Mouse (Mus musculus): ENCODE data around the gene Nbea. TPM values are rescaled to one million over a fixed set of nuclear protein-coding genes. Genes with fewer than 3 reads are reported as not detected.
A peak's percentile ranks its signal among the peaks of the same experiment; 100 is the strongest.
"Not testable (repeated sequence)": the region's sequence is repeated elsewhere in the genome, so short reads cannot be mapped to it uniquely, and the experiment has no call there.

The Nbea gene
- total and polyA plus RNA-seq, 3 experiments: 0.04 to 0.27 TPM; not detected in 1

DNA sequence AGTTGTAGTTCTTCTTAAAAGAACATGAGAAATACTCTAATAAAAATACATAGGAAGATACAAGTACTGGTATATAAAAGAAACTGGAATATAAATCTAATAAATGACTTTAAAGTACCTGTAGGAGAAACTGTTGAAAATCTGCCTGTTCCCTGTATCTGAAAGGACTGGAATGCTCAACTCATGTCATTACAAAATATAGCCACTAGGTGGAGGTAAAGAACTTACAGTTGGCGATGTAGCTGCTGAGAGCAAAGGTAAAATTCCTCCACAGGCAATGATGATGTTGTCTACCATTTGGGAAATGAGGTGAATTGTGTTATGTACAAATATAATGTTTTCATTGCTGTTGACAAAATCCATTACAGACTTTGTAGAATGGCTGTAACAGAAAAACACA, 183.2 kb downstream of the Nbea start:
- H3K27ac ChIP-seq (ENCODE audit: control insufficient read depth, low read depth, low read length): no peak overlapping the region
- no peaks in the 10 kb centered on the region for H3K79me2 ChIP-seq (ENCODE audit: control insufficient read depth, insufficient read depth, low read length, poor library complexity)
- no peak for TF ChIP-seq MXI1 (IDR thresholded peaks at IDR 0.05; ENCODE audit: low read depth, low read length)
- TF ChIP-seq ZKSCAN1 (IDR thresholded peaks at IDR 0.05; ENCODE audit: low read depth, low read length): no peak
- TF ChIP-seq TCF12 (IDR thresholded peaks at IDR 0.05; ENCODE audit: low read depth, low read length): no peak
- TF ChIP-seq POLR2A (IDR thresholded peaks at IDR 0.05; ENCODE audit: control insufficient read depth in 1 of 2, insufficient read depth in 1 of 2, low read depth in 1 of 2, low read length in 2 of 2, poor library complexity in 1 of 2): no peak
- no peak for TF ChIP-seq CHD2 (IDR thresholded peaks at IDR 0.05; ENCODE audit: low read length)
- TF ChIP-seq RAD21 (IDR thresholded peaks at IDR 0.05; ENCODE audit: low read depth, low read length): peak; percentile 94
- 0 out of 2 replicates have a peak, but pooled peaks have one; percentile 23 for TF ChIP-seq MYC (IDR thresholded peaks at IDR 0.05; ENCODE audit: low read depth, low read length)
- TF ChIP-seq NELFE (IDR thresholded peaks at IDR 0.05; ENCODE audit: low read depth, low read length): no peak
- peak; percentile 87 for TF ChIP-seq SMC3 (IDR thresholded peaks at IDR 0.05; ENCODE audit: low read depth, low read length)
- no peak for TF ChIP-seq MEF2A (IDR thresholded peaks at IDR 0.05; ENCODE audit: extremely low read depth, insufficient replicate concordance, low read depth, low read length, poor library complexity, severe bottlenecking)
- peak; percentile 20 to 84 (median 41); a peak in 5 of 6 replicates for TF ChIP-seq CTCF (IDR thresholded peaks at IDR 0.05 in 2 of 3, conservative IDR thresholded peaks at IDR 0.05 in 1 of 3; ENCODE audit: control insufficient read depth in 1 of 3, insufficient read depth in 1 of 3, low read depth in 2 of 3, low read length in 3 of 3, poor library complexity in 1 of 3, severe bottlenecking in 1 of 3)
- TF ChIP-seq ELF1 (IDR thresholded peaks at IDR 0.05; ENCODE audit: low read depth, low read length): no peak
- TF ChIP-seq KAT2A (conservative IDR thresholded peaks at IDR 0.05; ENCODE audit: low read depth, low read length): no peak
- no peak for TF ChIP-seq ETS1 (IDR thresholded peaks at IDR 0.05; ENCODE audit: low read depth, low read length)
- no peak for TF ChIP-seq GABPA (IDR thresholded peaks at IDR 0.05; ENCODE audit: low read depth, low read length)
- TF ChIP-seq ZC3H11A (IDR thresholded peaks at IDR 0.05; ENCODE audit: low read depth, low read length): peak; percentile 77
- no peak for TF ChIP-seq TAL1 (IDR thresholded peaks at IDR 0.05; ENCODE audit: low read length)
- TF ChIP-seq JUND (IDR thresholded peaks at IDR 0.05; ENCODE audit: low read depth, low read length): no peak
- no peak overlapping the region for H3K9ac ChIP-seq (ENCODE audit: control insufficient read depth, low read depth, low read length, poor library complexity, severe bottlenecking)
- no peaks in the 10 kb centered on the region for H3K9me3 ChIP-seq (replicated peaks; ENCODE audit: insufficient read depth, low read length)
- H3K4me1 ChIP-seq (ENCODE audit: control insufficient read depth in 1 of 2, insufficient read depth in 2 of 2, low read length in 2 of 2): no peaks in the 10 kb centered on the region
- peak; percentile 71 for DNase-seq (ENCODE audit: low read depth, low spot score)
- no peak overlapping the region for H3K4me3 ChIP-seq (ENCODE audit: control insufficient read depth in 1 of 2, insufficient read depth in 1 of 2, low read depth in 2 of 2, low read length in 2 of 2)
- H3K27me3 ChIP-seq (ENCODE audit: control insufficient read depth in 1 of 2, insufficient read depth in 2 of 2, low read length in 2 of 2): peaks cover 2% of the 10 kb centered on the region in 2 experiments; a peak in 2 of 4 replicates
- H3K36me3 ChIP-seq (ENCODE audit: control insufficient read depth in 1 of 2, insufficient read depth in 2 of 2, low read length in 2 of 2): no peaks in the 10 kb centered on the region

DNA sequence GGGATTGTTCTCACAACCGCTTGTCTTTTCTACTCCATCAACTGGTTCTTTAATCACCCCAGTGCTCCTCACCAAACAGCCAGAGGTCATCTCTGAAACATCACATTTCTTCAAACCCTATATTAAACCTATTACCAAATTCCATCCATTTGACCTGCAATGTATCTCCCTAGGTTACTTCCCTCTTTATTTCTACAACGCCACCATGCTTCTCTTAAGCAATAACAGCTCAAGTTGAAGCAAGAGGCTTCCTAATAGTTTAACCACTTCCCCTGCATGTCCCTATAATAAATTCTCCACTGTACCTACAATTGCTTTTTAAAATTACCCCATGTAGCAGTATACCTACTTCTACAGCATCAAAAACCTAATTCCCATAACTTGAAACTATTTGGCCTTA, 205.1 kb downstream of the Nbea start:
- TF ChIP-seq TAL1 (IDR thresholded peaks at IDR 0.05; ENCODE audit: low read length) (no peak), USF1 (IDR thresholded peaks at IDR 0.05; ENCODE audit: low read depth, low read length) (no peak), SMC3 (IDR thresholded peaks at IDR 0.05; ENCODE audit: low read depth, low read length) (no peak), ZKSCAN1 (IDR thresholded peaks at IDR 0.05; ENCODE audit: low read depth, low read length) (no peak), ZMIZ1 (IDR thresholded peaks at IDR 0.05; ENCODE audit: low read depth, low read length) (no peak), MYC (IDR thresholded peaks at IDR 0.05; ENCODE audit: low read depth, low read length) (no peak), USF2 (IDR thresholded peaks at IDR 0.05; ENCODE audit: borderline replicate concordance in 1 of 2, insufficient read depth in 1 of 2, low read depth in 1 of 2, low read length in 2 of 2) (no peak), ETS1 (IDR thresholded peaks at IDR 0.05; ENCODE audit: low read depth, low read length) (no peak), MAX (IDR thresholded peaks at IDR 0.05; ENCODE audit: low read length) (no peak), RAD21 (IDR thresholded peaks at IDR 0.05; ENCODE audit: low read depth, low read length) (no peak), RCOR1 (IDR thresholded peaks at IDR 0.05; ENCODE audit: low read depth, low read length) (no peak), ELF1 (IDR thresholded peaks at IDR 0.05; ENCODE audit: low read depth, low read length) (no peak), ZC3H11A (IDR thresholded peaks at IDR 0.05; ENCODE audit: low read depth, low read length) (no peak), UBTF (IDR thresholded peaks at IDR 0.05; ENCODE audit: borderline replicate concordance, insufficient read depth, low read depth, low read length) (no peak)

DNA sequence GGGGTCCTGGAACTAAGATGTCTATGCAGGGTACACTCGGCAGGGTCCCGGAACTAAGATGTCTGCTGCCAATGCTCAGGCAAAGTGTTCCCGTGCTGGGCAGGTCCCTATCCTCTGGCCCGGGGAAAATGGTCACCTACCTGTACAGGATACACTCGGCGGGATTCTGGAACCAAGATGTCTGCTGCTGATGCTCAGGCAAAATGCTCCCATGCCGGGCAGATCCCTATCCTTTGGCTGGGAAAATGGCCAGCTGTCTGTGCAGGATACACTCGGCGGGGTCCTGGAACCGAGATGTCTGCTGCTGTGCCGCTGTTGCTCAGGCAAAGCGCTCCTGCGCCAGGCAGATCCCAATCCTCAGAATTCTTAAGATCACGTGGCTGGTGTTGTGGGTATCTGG, 206.5 kb downstream of the Nbea start:
- not testable (repeated sequence) for H3K4me3 ChIP-seq (ENCODE audit: control insufficient read depth in 1 of 2, insufficient read depth in 1 of 2, low read depth in 2 of 2, low read length in 2 of 2); H3K79me2 ChIP-seq (ENCODE audit: control insufficient read depth, insufficient read depth, low read length, poor library complexity); H3K36me3 ChIP-seq (ENCODE audit: control insufficient read depth in 1 of 2, insufficient read depth in 2 of 2, low read length in 2 of 2); DNase-seq (ENCODE audit: low read depth, low spot score); H3K27me3 ChIP-seq (ENCODE audit: control insufficient read depth in 1 of 2, insufficient read depth in 2 of 2, low read length in 2 of 2); H3K9me3 ChIP-seq (replicated peaks; ENCODE audit: insufficient read depth, low read length); H3K9ac ChIP-seq (ENCODE audit: control insufficient read depth, low read depth, low read length, poor library complexity, severe bottlenecking); H3K27ac ChIP-seq (ENCODE audit: control insufficient read depth, low read depth, low read length); H3K4me1 ChIP-seq (ENCODE audit: control insufficient read depth in 1 of 2, insufficient read depth in 2 of 2, low read length in 2 of 2)

More for the DNA sequence above, 205.1 kb downstream of the Nbea start:
- Histone ChIP-seq H3K79me2 (ENCODE audit: control insufficient read depth, insufficient read depth, low read length, poor library complexity) (no peaks in the 10 kb centered on the region), H3K9me3 (replicated peaks; ENCODE audit: insufficient read depth, low read length) (no peaks in the 10 kb centered on the region), H3K27me3 (ENCODE audit: control insufficient read depth in 1 of 2, insufficient read depth in 2 of 2, low read length in 2 of 2) (peaks cover 0 to 1% of the 10 kb centered on the region in 2 experiments; a peak in 1 of 4 replicates), H3K27ac (ENCODE audit: control insufficient read depth, low read depth, low read length) (no peak overlapping the region), H3K4me1 (ENCODE audit: control insufficient read depth in 1 of 2, insufficient read depth in 2 of 2, low read length in 2 of 2) (no peaks in the 10 kb centered on the region), H3K4me3 (ENCODE audit: control insufficient read depth in 1 of 2, insufficient read depth in 1 of 2, low read depth in 2 of 2, low read length in 2 of 2) (no peak overlapping the region), H3K9ac (ENCODE audit: control insufficient read depth, low read depth, low read length, poor library complexity, severe bottlenecking) (no peak overlapping the region), H3K36me3 (ENCODE audit: control insufficient read depth in 1 of 2, insufficient read depth in 2 of 2, low read length in 2 of 2) (no peaks in the 10 kb centered on the region)
- no peak for DNase-seq (ENCODE audit: low read depth, low spot score)
